Mouse (Mus musculus): ENCODE results near the gene Pex7. TPM values are rescaled to one million over a fixed set of nuclear protein-coding genes. Genes with fewer than 3 reads are reported as not detected.

Pex7 gene
- polyA plus RNA-seq, 1 experiment from 2014 or later: 28.9 TPM

DNA sequence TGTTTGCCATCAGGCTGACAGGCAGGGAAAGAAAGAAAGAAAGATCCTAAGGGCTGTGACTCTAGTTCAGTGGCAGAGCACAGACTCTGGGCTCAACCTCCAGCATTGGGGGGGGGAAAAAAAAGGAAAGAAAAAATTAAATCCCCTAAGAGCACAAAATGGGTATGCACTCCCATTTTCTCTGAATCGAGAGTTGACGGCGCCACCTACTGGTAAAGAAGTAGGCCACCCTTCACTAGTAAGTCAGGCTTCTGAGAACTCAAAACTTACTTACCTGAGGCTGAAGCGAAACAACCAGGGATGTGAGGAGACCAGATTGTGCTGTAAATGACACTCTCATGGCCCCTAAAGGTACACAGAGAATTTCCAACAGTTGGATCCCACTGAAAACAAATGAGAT lies 13.5 kb downstream of the Pex7 start:
- Histone ChIP-seq H3K27ac (replicated peaks) (no peak overlapping the region), H3K9ac (no peak overlapping the region), H3K27me3 (no peaks in the 10 kb centered on the region), H3K9me3 (no peaks in the 10 kb centered on the region), H3K4me1 (replicated peaks) (no peaks in the 10 kb centered on the region), H3K4me3 (no peak overlapping the region), H3K4me2 (no peak overlapping the region), H3K36me3 (no peaks in the 10 kb centered on the region)
- 22% methylated on average over 4 of the region's 4 CpGs for WGBS
- peak; percentile 34; the same call in 1 of the 2 replicates for ATAC-seq (ENCODE audit: low FRiP score, low read depth)

DNA sequence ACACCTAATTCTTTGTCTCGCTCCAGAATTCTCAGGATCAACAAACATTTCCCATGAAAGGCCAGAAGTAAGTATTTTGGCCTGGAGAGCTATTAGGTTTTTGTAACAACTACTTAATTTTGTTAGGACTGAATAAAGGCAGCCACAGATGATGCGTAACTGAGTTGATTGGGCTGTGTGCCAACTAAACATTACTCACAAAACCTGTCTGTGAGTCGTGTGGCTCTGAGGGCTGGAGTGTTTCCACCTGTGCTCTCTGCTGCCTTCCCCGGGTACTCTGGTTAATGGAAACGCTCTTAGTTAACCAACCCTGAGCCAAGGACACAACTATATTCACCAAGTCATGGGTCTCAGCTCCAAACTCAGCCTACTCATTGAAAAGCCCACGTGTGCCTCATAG lies 14.3 kb downstream of the Pex7 start:
- H3K4me1 ChIP-seq (replicated peaks): no peaks in the 10 kb centered on the region
- WGBS: 73% methylated on average over 6 of the region's 6 CpGs
- no peak overlapping the region for H3K4me2 ChIP-seq
- no peak for ATAC-seq (ENCODE audit: low FRiP score, low read depth)
- H3K36me3 ChIP-seq: no peaks in the 10 kb centered on the region
- H3K27me3 ChIP-seq: no peaks in the 10 kb centered on the region
- H3K9ac ChIP-seq: no peak overlapping the region
- no peaks in the 10 kb centered on the region for H3K9me3 ChIP-seq
- H3K27ac ChIP-seq (replicated peaks): no peak overlapping the region
- H3K4me3 ChIP-seq: no peak overlapping the region

DNA sequence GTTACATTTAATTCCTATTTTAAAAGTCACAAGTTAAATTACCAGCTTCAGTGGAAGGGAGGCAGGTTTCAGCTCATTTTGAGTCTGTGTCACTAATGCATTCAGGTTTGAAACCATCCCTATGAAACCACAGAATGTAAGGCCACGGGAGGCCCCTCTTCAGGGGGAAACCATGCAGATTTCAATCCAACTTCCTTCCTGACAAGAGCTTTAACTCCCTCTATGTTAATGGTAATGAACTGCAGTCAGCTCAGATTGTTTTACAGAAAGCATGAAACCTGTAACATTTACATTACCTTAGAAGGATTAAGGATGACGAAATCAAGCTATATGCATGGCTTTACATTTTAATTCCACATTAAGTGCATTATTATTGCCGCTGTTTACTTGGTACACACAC lies 15.8 kb downstream of the Pex7 start:
- WGBS: 42% methylated on average over 3 of the region's 3 CpGs
- Histone ChIP-seq H3K9me3 (no peaks in the 10 kb centered on the region), H3K4me1 (replicated peaks) (no peaks in the 10 kb centered on the region), H3K9ac (no peak overlapping the region), H3K4me2 (no peak overlapping the region), H3K4me3 (no peak overlapping the region), H3K36me3 (no peaks in the 10 kb centered on the region), H3K27ac (replicated peaks) (no peak overlapping the region), H3K27me3 (no peaks in the 10 kb centered on the region)
- ATAC-seq (ENCODE audit: low FRiP score, low read depth): no peak

DNA sequence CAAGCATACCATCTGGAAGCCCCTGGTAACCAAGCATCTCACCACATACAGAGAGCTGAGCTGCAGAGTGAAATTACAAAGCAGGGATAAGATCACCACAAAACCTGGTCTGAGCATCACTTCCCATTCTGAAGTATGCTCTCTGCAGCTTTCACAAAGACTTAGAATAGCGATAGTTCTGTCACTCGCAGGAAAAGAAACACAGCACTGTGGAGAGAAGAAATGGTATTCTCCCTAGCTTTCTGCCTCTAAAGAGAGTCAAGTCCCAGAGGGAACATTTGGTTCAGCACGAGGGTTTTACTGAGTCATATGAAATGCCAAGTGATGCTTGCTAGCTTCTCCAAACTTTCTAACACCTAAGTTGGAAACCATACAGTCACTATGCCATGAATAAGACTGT lies 17.6 kb downstream of the Pex7 start:
- Histone ChIP-seq H3K27me3 (no peaks in the 10 kb centered on the region), H3K9me3 (no peaks in the 10 kb centered on the region), H3K27ac (replicated peaks) (no peak overlapping the region), H3K4me1 (replicated peaks) (no peaks in the 10 kb centered on the region), H3K4me2 (no peak overlapping the region), H3K4me3 (no peak overlapping the region), H3K36me3 (no peaks in the 10 kb centered on the region), H3K9ac (no peak overlapping the region)
- ATAC-seq (ENCODE audit: low FRiP score, low read depth): no peak
- 78% methylated on average over 3 of the region's 3 CpGs for WGBS

DNA sequence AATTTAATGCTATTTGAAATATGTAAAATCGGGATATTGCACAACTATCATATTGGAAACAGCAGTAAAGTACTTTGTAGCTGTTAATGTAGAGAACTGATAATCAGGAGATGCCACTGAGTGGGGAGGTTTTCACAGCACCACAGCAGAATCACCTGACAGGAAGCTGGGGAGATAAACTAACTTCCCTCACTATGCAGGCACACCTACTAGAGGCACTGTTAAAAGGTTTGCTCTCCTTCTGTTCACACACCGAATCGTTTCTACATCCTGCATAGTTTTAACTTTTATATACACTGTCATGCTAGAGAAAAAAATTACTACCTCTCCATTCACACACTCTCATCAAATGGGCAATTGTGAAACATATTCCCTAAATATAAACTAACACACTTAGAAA lies 21.2 kb downstream of the Pex7 start:
- Histone ChIP-seq H3K9me3 (no peaks in the 10 kb centered on the region), H3K9ac (no peak overlapping the region), H3K4me1 (replicated peaks) (no peaks in the 10 kb centered on the region), H3K27ac (replicated peaks) (no peak overlapping the region), H3K36me3 (no peaks in the 10 kb centered on the region), H3K27me3 (no peaks in the 10 kb centered on the region), H3K4me3 (no peak overlapping the region), H3K4me2 (no peak overlapping the region)
- ATAC-seq (ENCODE audit: low FRiP score, low read depth): no peak
- WGBS: 96% methylated on average over 3 of the region's 3 CpGs

DNA sequence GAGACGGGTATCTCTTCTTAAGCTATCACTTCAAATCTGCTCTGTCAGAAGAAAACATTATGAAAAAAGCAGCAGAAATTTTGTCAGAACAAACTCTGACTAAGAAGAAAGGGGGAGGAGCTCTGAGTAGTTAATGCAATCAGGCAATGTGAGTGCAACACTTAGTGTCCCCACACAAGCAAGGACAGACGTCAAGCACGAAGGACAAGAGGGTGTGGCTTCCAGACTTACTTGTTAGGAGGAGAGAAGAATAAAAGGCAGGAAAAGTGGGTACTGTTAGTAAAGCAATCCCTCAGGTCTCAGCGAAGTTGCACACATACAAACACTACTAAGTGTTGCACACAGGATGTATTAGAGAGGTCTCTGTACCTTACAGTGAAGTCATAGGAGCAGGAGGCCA lies 23.1 kb downstream of the Pex7 start:
- H3K4me1 ChIP-seq (replicated peaks): no peaks in the 10 kb centered on the region
- H3K4me2 ChIP-seq: no peak overlapping the region
- no peaks in the 10 kb centered on the region for H3K9me3 ChIP-seq
- no peak for ATAC-seq (ENCODE audit: low FRiP score, low read depth)
- H3K27me3 ChIP-seq: no peaks in the 10 kb centered on the region
- H3K27ac ChIP-seq (replicated peaks): no peak overlapping the region
- no peaks in the 10 kb centered on the region for H3K36me3 ChIP-seq
- WGBS: 76% methylated on average over 4 of the region's 4 CpGs
- H3K9ac ChIP-seq: no peak overlapping the region
- no peak overlapping the region for H3K4me3 ChIP-seq

DNA sequence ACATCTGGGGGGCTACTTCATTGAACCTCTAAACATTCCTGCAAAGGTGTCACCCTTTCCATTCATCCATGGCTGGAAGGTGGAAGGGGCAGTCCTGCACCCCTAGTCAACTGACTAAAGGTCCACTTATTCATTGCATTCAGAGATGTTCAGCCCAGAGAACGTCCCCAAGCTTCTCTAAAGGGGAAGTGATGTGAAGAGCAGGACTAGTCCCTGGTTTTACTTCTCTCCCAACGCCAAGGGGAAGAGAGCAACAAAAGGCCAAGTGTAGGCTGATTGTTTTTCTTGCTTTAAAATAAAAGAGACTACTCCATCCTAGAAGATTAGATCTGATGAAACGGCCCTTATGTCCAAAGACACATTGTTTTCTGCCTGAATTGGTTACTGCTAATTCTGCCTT lies 27.1 kb downstream of the Pex7 start:
- Histone ChIP-seq H3K27me3 (no peaks in the 10 kb centered on the region), H3K9me3 (no peaks in the 10 kb centered on the region), H3K4me2 (no peak overlapping the region), H3K4me1 (replicated peaks) (no peaks in the 10 kb centered on the region), H3K4me3 (no peak overlapping the region), H3K36me3 (no peaks in the 10 kb centered on the region), H3K9ac (no peak overlapping the region), H3K27ac (replicated peaks) (no peak overlapping the region)
- no peak for ATAC-seq (ENCODE audit: low FRiP score, low read depth)
- WGBS: 90% methylated on average over 3 of the region's 3 CpGs

DNA sequence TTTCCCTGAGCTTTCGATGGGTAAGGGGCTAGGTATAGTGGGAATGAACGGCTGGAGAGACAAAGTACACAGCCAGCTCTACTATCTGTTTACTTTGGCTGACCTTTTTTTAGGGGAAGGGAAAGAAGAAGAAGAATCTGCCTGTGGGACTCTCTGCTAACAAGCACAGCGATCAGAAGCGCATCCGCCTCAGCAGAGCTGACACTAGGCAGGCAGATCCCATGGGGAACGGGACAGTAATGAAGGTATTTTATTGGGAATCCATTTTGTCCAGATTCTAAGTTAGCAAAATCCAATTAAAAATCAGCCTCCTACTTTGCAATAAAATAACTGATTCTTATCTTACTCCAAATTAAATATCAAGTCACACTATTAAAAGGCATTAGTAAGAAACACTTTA lies 28.3 kb downstream of the Pex7 start:
- Histone ChIP-seq H3K36me3 (no peaks in the 10 kb centered on the region), H3K9me3 (no peaks in the 10 kb centered on the region), H3K4me1 (replicated peaks) (no peaks in the 10 kb centered on the region), H3K9ac (no peak overlapping the region), H3K4me3 (no peak overlapping the region), H3K27me3 (no peaks in the 10 kb centered on the region), H3K4me2 (no peak overlapping the region), H3K27ac (replicated peaks) (no peak overlapping the region)
- 62% methylated on average over 6 of the region's 6 CpGs for WGBS
- ATAC-seq (ENCODE audit: low FRiP score, low read depth): no peak

DNA sequence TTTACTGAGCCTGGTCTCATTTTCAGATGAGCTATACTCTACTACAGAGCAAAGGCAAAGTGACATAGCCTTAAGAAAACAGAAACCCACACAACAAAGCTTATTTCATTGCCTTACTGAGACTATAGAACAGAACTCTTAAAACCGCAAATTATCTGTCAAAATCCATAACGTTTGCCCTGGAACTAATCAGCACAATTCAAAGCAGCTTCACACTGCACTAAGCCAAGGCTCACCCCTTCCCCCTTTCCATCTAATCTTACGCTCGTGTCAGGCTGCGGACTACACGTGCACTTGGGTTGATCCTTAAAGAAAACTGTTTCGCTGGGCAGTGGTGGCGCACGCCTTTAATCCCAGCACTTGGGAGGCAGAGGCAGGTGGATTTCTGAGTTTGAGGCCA lies 29.8 kb downstream of the Pex7 start:
- H3K9me3 ChIP-seq: no peaks in the 10 kb centered on the region
- H3K27me3 ChIP-seq: no peaks in the 10 kb centered on the region
- no peak for ATAC-seq (ENCODE audit: low FRiP score, low read depth)
- H3K27ac ChIP-seq (replicated peaks): no peak overlapping the region
- 88% methylated on average over 9 of the region's 9 CpGs for WGBS
- no peak overlapping the region for H3K4me3 ChIP-seq
- H3K36me3 ChIP-seq: no peaks in the 10 kb centered on the region
- no peak overlapping the region for H3K9ac ChIP-seq
- H3K4me1 ChIP-seq (replicated peaks): no peaks in the 10 kb centered on the region
- no peak overlapping the region for H3K4me2 ChIP-seq

DNA sequence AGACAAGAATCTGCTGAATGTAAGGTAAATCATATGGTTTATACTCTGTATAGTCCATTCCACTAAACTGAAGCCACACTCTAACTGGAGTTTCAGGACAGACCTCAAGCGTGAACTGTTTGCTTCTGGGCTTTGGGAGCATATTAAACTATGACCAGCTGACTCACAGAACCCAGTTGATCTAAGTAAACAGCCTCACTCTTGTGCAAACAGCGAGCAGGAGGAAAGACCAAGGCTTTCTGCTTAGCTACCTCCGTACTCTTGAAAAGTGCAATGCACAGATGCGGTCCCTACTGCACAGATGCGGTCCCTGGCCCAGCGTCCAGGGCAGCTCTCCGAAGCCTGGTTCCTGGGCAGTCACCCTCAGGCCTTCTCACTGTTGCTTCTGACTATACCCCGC lies 30.2 kb downstream of the Pex7 start:
- Histone ChIP-seq H3K9me3 (no peaks in the 10 kb centered on the region), H3K27me3 (no peaks in the 10 kb centered on the region), H3K27ac (replicated peaks) (no peak overlapping the region), H3K4me2 (no peak overlapping the region), H3K4me1 (replicated peaks) (no peaks in the 10 kb centered on the region), H3K36me3 (no peaks in the 10 kb centered on the region), H3K9ac (no peak overlapping the region), H3K4me3 (no peak overlapping the region)
- 90% methylated on average over 8 of the region's 8 CpGs for WGBS
- no peak for ATAC-seq (ENCODE audit: low FRiP score, low read depth)

DNA sequence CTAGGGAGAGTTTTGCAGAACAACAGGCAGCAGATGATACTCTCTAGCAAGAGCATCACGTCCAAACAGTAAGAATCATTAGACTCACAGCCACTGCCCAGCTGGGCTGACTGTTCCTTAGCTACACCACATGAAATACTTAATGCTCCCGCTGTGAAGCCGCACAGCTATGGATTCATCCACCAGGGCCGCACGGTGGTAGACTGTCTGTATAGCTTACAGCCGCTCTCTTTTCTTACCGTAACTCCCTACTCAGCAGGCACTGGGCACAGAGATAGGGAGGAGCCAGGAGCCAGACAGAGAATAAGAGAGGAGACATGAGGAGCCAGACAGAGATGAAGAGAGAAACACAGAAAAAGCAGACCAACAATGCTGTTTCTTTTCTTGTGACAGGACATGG lies 30.8 kb downstream of the Pex7 start:
- Histone ChIP-seq H3K27me3 (no peaks in the 10 kb centered on the region), H3K4me1 (replicated peaks) (no peaks in the 10 kb centered on the region), H3K27ac (replicated peaks) (no peak overlapping the region), H3K9me3 (no peaks in the 10 kb centered on the region), H3K36me3 (no peaks in the 10 kb centered on the region), H3K9ac (no peak overlapping the region), H3K4me3 (no peak overlapping the region), H3K4me2 (no peak overlapping the region)
- WGBS: 40% methylated on average over 7 of the region's 7 CpGs
- ATAC-seq (ENCODE audit: low FRiP score, low read depth): 0 out of 2 replicates have a peak, but pooled peaks have one; percentile 42

DNA sequence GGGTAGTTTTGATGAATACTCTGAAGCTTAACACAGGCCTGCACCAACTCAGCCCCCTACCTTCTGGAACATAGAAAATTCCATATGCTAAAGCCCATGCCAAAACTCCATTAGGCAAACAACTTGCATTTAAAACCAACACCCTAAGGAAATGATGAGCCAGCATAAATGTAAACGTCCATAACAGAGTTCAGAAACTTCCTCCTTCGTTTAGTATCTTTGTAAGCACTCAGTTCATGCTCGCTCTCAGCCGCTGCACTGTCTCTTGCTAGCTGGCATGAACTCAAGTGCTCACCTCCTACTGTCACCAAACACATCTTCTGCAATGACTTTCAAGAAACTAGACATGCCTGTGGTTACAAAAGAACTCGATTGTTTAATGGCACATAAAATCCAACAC lies 32.1 kb downstream of the Pex7 start:
- WGBS: 86% methylated on average over 5 of the region's 5 CpGs
- H3K9me3 ChIP-seq: no peaks in the 10 kb centered on the region
- H3K27me3 ChIP-seq: no peaks in the 10 kb centered on the region
- no peak overlapping the region for H3K9ac ChIP-seq
- ATAC-seq (ENCODE audit: low FRiP score, low read depth): no peak
- no peaks in the 10 kb centered on the region for H3K4me1 ChIP-seq (replicated peaks)
- H3K36me3 ChIP-seq: no peaks in the 10 kb centered on the region
- H3K4me3 ChIP-seq: no peak overlapping the region
- H3K4me2 ChIP-seq: no peak overlapping the region
- H3K27ac ChIP-seq (replicated peaks): no peak overlapping the region

DNA sequence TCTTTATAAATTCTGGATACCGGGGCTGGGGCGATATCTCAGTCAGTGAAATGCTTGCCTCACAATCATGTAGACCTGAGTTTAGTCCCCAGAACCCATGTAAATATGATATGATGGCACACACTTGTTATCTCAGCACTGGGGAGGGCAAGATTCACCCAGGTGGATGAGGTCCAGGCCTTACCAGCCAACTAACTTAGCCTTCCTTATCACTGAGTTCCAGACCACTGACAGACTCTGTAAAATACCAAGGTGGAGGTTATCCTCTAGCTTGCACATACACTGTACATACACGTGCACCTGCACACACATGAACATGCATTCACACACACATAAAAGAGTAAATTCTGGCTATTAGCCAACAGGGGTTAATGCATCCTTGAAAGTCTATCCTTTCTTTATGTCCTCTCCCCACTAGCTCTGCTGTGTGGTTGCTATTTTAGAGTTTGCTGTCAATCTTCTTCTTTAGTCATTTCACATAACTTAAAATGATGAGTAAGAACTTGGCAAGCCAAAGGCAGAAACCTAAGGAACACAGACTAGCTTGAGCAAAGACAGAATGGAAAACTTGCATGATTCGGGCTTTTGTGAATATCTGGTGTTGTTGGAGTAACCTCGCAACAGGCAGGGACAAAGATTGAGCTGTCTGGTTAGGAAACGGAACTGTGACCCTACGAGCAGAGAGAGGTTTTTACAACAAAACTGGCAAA lies 51.7 kb downstream of the Pex7 start:
- Histone ChIP-seq H3K4me1 (replicated peaks) (peaks cover 20% of the 10 kb centered on the region), H3K9me3 (no peaks in the 10 kb centered on the region), H3K36me3 (no peaks in the 10 kb centered on the region), H3K27me3 (peaks cover 23% of the 10 kb centered on the region), H3K9ac (no peak overlapping the region), H3K4me3 (no peak overlapping the region), H3K4me2 (no peak overlapping the region), H3K27ac (replicated peaks) (no peak overlapping the region)
- no peak for ATAC-seq (ENCODE audit: low FRiP score, low read depth)
- WGBS: 88% methylated on average over 7 of the region's 7 CpGs
